Mouse (Mus musculus) MEL (cell line): ENCODE measurements around the gene Nrbp1. TPM values are rescaled to one million over a fixed set of nuclear protein-coding genes. Genes with fewer than 3 reads are reported as not detected.
A peak's percentile ranks its signal among the peaks of the same experiment; 100 is the strongest.

Source experiments
- DNase-seq: peaks from one replicate; pipeline ENCODE4 v3.0.0; 2011; ENCODE audit warnings: low read depth, low spot score
- H3K27ac ChIP-seq: 2 replicates; pipeline ENCODE4 v1.5.1; 2012; ENCODE audit warnings: low read depth, mild to moderate bottlenecking, control low read depth, low read length, moderate library complexity; ENCODE audit not compliant: control insufficient read depth
- H3K27me3 ChIP-seq, 2 experiments: fragments of 150-350 bp in 1 of 2; sonication (generic) in 1 of 2; 2 replicates each; pipeline ENCODE4 v1.6.1; 2012; ENCODE audit warnings: low read length in 2 of 2, mild to moderate bottlenecking in 2 of 2, improper control_type of control experiment in 1 of 2, moderate library complexity in 1 of 2; ENCODE audit not compliant: insufficient read depth in 2 of 2, control insufficient read depth in 1 of 2
- H3K36me3 ChIP-seq, 2 experiments: 2 replicates each; pipeline ENCODE4 v1.6.1; 2012 to 2014; ENCODE audit warnings: low read length in 2 of 2, improper control_type of control experiment in 1 of 2, inconsistent platforms in 1 of 2, mild to moderate bottlenecking in 1 of 2; ENCODE audit not compliant: insufficient read depth in 2 of 2, control insufficient read depth in 1 of 2
- H3K4me1 ChIP-seq, 2 experiments: fragments of 150-350 bp in 1 of 2; sonication (generic) in 1 of 2; 2 replicates each; pipeline ENCODE4 v1.6.1; 2012; ENCODE audit warnings: low read length in 2 of 2, improper control_type of control experiment in 1 of 2, mild to moderate bottlenecking in 1 of 2; ENCODE audit not compliant: insufficient read depth in 2 of 2, control insufficient read depth in 1 of 2
- H3K4me3 ChIP-seq, 2 experiments: fragments of 150-350 bp in 1 of 2; sonication (generic) in 1 of 2; 2 replicates each; pipeline ENCODE4 v1.5.1; 2012; ENCODE audit warnings: low read depth in 2 of 2, low read length in 2 of 2, mild to moderate bottlenecking in 2 of 2, moderate library complexity in 2 of 2, control low read depth in 1 of 2, improper control_type of control experiment in 1 of 2; ENCODE audit not compliant: control insufficient read depth in 1 of 2, insufficient read depth in 1 of 2
- H3K79me2 ChIP-seq: 2 replicates; pipeline ENCODE4 v1.6.1; 2012; ENCODE audit warnings: mild to moderate bottlenecking, low read length, moderate library complexity; ENCODE audit not compliant: control insufficient read depth, poor library complexity, insufficient read depth
- H3K9ac ChIP-seq: 2 replicates; pipeline ENCODE4 v1.6.1; 2012; ENCODE audit warnings: low read depth, mild to moderate bottlenecking, control low read depth, low read length, moderate library complexity; ENCODE audit not compliant: control insufficient read depth, poor library complexity, severe bottlenecking
- H3K9me3 ChIP-seq: fragments of 150-350 bp; sonication (generic); replicated peaks from 2 replicates; pipeline ENCODE4 v1.6.1; 2012; ENCODE audit warnings: mild to moderate bottlenecking, low read length, improper control_type of control experiment, moderate library complexity; ENCODE audit not compliant: insufficient read depth
- CHD2 ChIP-seq: IDR thresholded peaks from 2 replicates; pipeline ENCODE4 v1.6.1; 2011; ENCODE audit warnings: low read length, improper control_type of control experiment
- E2F4 ChIP-seq: IDR thresholded peaks from 2 replicates; pipeline ENCODE4 v1.6.1; 2011; ENCODE audit warnings: low read depth, low read length, improper control_type of control experiment, borderline replicate concordance
- ELF1 ChIP-seq: IDR thresholded peaks from 2 replicates; pipeline ENCODE4 v1.6.1; 2014; ENCODE audit warnings: low read depth, mild to moderate bottlenecking, inconsistent platforms, low read length, improper control_type of control experiment, moderate library complexity
- EP300 ChIP-seq, 2 experiments: IDR thresholded peaks; 2 replicates each; pipeline ENCODE4 v1.6.1; 2011; ENCODE audit warnings: improper control_type of control experiment in 2 of 2, low read length in 2 of 2, low read depth in 1 of 2, mild to moderate bottlenecking in 1 of 2
- ETS1 ChIP-seq: IDR thresholded peaks from 2 replicates; pipeline ENCODE4 v1.6.1; 2012; ENCODE audit warnings: low read depth, mild to moderate bottlenecking, inconsistent platforms, low read length, improper control_type of control experiment, moderate library complexity
- HCFC1 ChIP-seq: IDR thresholded peaks from 2 replicates; pipeline ENCODE4 v1.6.1; 2012; ENCODE audit warnings: low read depth, mild to moderate bottlenecking, inconsistent platforms, low read length, improper control_type of control experiment, moderate library complexity
- JUND ChIP-seq: IDR thresholded peaks from 2 replicates; pipeline ENCODE4 v1.6.1; 2011; ENCODE audit warnings: low read depth, mild to moderate bottlenecking, improper control_type of control experiment, low read length
- KAT2A ChIP-seq: conservative IDR thresholded peaks from 2 replicates; pipeline ENCODE4 v1.6.1; 2012; ENCODE audit warnings: low read depth, low read length, improper control_type of control experiment, inconsistent platforms
- MAFK ChIP-seq: IDR thresholded peaks from 2 replicates; pipeline ENCODE4 v1.6.1; 2011; ENCODE audit warnings: low read depth, mild to moderate bottlenecking, low read length, improper control_type of control experiment, borderline replicate concordance
- MXI1 ChIP-seq: IDR thresholded peaks from 2 replicates; pipeline ENCODE4 v1.6.1; 2011; ENCODE audit warnings: mild to moderate bottlenecking, low read depth, low read length, improper control_type of control experiment
- MYB ChIP-seq: IDR thresholded peaks from 2 replicates; pipeline ENCODE4 v1.6.1; 2011; ENCODE audit warnings: mild to moderate bottlenecking, low read depth, low read length, improper control_type of control experiment
- MYC ChIP-seq: IDR thresholded peaks from 2 replicates; pipeline ENCODE4 v1.6.1; 2011; ENCODE audit warnings: low read depth, mild to moderate bottlenecking, low read length, improper control_type of control experiment, moderate library complexity
- NRF1 ChIP-seq: IDR thresholded peaks from 2 replicates; pipeline ENCODE4 v1.6.1; 2014; ENCODE audit warnings: low read depth, mild to moderate bottlenecking, inconsistent platforms, low read length, improper control_type of control experiment, moderate library complexity; ENCODE audit not compliant: poor library complexity, insufficient read depth, severe bottlenecking
- POLR2A ChIP-seq, 2 experiments: IDR thresholded peaks; 2 replicates each; pipeline ENCODE4 v1.6.1; 2011 to 2012; ENCODE audit warnings: low read length in 2 of 2, mild to moderate bottlenecking in 2 of 2, control low read depth in 1 of 2, improper control_type of control experiment in 1 of 2, low read depth in 1 of 2, moderate library complexity in 1 of 2; ENCODE audit not compliant: control insufficient read depth in 1 of 2, insufficient read depth in 1 of 2, poor library complexity in 1 of 2
- POLR2AphosphoS5 ChIP-seq: IDR thresholded peaks from 2 replicates; pipeline ENCODE4 v1.6.1; 2012; ENCODE audit warnings: low read depth, borderline replicate concordance, mild to moderate bottlenecking, inconsistent platforms, low read length, moderate library complexity, mixed read lengths
- RCOR1 ChIP-seq: IDR thresholded peaks from 2 replicates; pipeline ENCODE4 v1.6.1; 2012; ENCODE audit warnings: low read depth, mild to moderate bottlenecking, inconsistent platforms, low read length, improper control_type of control experiment
- SIN3A ChIP-seq: IDR thresholded peaks from 2 replicates; pipeline ENCODE4 v1.6.1; 2012; ENCODE audit warnings: low read length, improper control_type of control experiment, inconsistent platforms
- TBP ChIP-seq: IDR thresholded peaks from 2 replicates; pipeline ENCODE4 v1.8.0; 2011; ENCODE audit warnings: low read depth, low read length, improper control_type of control experiment
- USF2 ChIP-seq, 2 experiments: IDR thresholded peaks; 2 replicates each; pipeline ENCODE4 v1.6.1; 2011 to 2012; ENCODE audit warnings: improper control_type of control experiment in 2 of 2, low read length in 2 of 2, borderline replicate concordance in 1 of 2, inconsistent platforms in 1 of 2, low read depth in 1 of 2, mild to moderate bottlenecking in 1 of 2; ENCODE audit not compliant: insufficient read depth in 1 of 2
- ZC3H11A ChIP-seq: IDR thresholded peaks from 2 replicates; pipeline ENCODE4 v1.6.1; 2012; ENCODE audit warnings: low read depth, mild to moderate bottlenecking, inconsistent platforms, low read length, improper control_type of control experiment
- ZMIZ1 ChIP-seq: IDR thresholded peaks from 2 replicates; pipeline ENCODE4 v1.6.1; 2012; ENCODE audit warnings: low read depth, mild to moderate bottlenecking, inconsistent platforms, low read length, improper control_type of control experiment, moderate library complexity
- ZNF384 ChIP-seq: IDR thresholded peaks from 2 replicates; pipeline ENCODE4 v1.6.1; 2012; ENCODE audit warnings: low read depth, mild to moderate bottlenecking, inconsistent platforms, low read length, improper control_type of control experiment
- polyA plus RNA-seq, 2 experiments: library from polyadenylated mRNA; stranded (reverse) in 1 of 2; unstranded in 1 of 2; fragments of >175 nt in 1 of 2; fragments of >200 nt in 1 of 2; gene quantifications; 2 replicates each; pipeline versions ENCODE4 v1.2.1 to v1.2.4; 2012; ENCODE audit warnings: low replicate concordance in 2 of 2, low read depth in 1 of 2; ENCODE audit not compliant: insufficient read length in 2 of 2, insufficient read depth in 1 of 2, missing spikeins in 1 of 2
- total RNA-seq: library from RNA; depleted of rRNA; stranded (reverse); fragments of 300-350 nt; gene quantifications from 2 replicates; pipeline ENCODE4 v1.2.3, GENCODE M21; 2012

Gene Nrbp1
- total and polyA plus RNA-seq, 3 experiments: 42.0 to 55.2 TPM; not detected in 1

DNA sequence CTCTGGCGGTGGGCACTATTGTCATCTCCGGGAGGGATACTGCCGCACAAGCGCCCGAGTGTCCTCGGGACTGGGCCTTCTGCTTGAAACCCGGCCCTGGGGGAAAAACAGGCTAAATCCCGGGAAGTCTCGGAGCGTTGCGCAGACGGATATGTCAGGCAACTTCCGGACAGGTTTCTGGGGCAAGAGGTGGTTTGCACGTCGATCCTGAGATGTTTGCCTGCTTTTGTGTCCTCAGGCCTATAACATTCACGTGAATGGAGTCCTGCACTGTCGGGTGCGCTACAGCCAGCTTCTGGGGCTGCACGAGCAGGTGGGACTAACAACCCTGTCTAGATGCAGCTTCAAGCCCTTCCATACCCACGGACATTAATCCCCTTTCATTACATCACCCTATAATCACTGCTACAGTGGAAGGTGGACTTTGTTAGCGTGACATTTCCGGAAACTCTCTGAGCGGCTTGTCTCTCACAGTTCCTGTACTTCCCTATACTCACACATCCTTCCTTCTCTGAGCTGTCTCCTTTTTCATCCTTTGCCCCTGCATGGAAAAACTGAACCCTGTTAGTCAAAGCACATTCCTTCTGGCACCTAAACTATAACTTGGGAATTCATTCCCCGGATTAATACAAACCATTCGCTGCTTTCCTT is 46.9 kb upstream of the Nrbp1 start:
- H3K9ac ChIP-seq: peak overlapping the region; percentile 86
- peaks cover 4 to 16% of the 10 kb centered on the region in 2 experiments for H3K36me3 ChIP-seq
- H3K4me1 ChIP-seq: peaks cover 0 to 9% of the 10 kb centered on the region in 2 experiments; a peak in 1 of 4 replicates
- peaks cover 24% of the 10 kb centered on the region for H3K79me2 ChIP-seq
- H3K9me3 ChIP-seq: no peaks in the 10 kb centered on the region
- peak overlapping the region; percentile 66 to 82 for H3K4me3 ChIP-seq
- H3K27ac ChIP-seq: peak overlapping the region; percentile 67
- DNase-seq: peak; percentile 76
- TF ChIP-seq POLR2AphosphoS5: no peak
- no peak for TF ChIP-seq RCOR1
- TF ChIP-seq KAT2A: no peak
- TF ChIP-seq ZNF384: no peak
- TF ChIP-seq MXI1: peak; percentile 30; the same call in 1 of the 2 replicates
- no peak for TF ChIP-seq ZC3H11A
- TF ChIP-seq E2F4: no peak
- TF ChIP-seq USF2 (IDR thresholded peaks at IDR 0.05; ENCODE audit: borderline replicate concordance in 1 of 2, insufficient read depth in 1 of 2, low read depth in 1 of 2, low read length in 2 of 2): no peak
- no peak for TF ChIP-seq NRF1
- TF ChIP-seq ETS1: no peak
- TF ChIP-seq EP300 (IDR thresholded peaks at IDR 0.05; ENCODE audit: low read depth in 1 of 2, low read length in 2 of 2): no peak
- no peak for TF ChIP-seq TBP
- TF ChIP-seq POLR2A (IDR thresholded peaks at IDR 0.05; ENCODE audit: control insufficient read depth in 1 of 2, insufficient read depth in 1 of 2, low read depth in 1 of 2, low read length in 2 of 2, poor library complexity in 1 of 2): no peak
- TF ChIP-seq ZMIZ1: no peak
- peak; percentile 49; the same call in 1 of the 2 replicates for TF ChIP-seq ELF1
- TF ChIP-seq MYB: no peak
- TF ChIP-seq MYC: peak; percentile 28; the same call in 1 of the 2 replicates
- no peak for TF ChIP-seq MAFK
- no peak for TF ChIP-seq JUND
- TF ChIP-seq HCFC1: no peak
- peak; percentile 73; the same call in 1 of the 2 replicates for TF ChIP-seq SIN3A
- no peak for TF ChIP-seq CHD2
- H3K27me3 ChIP-seq: no peaks in the 10 kb centered on the region
